ENCODE assay signal across 10 mouse cellular contexts in the genomic region with DNA sequence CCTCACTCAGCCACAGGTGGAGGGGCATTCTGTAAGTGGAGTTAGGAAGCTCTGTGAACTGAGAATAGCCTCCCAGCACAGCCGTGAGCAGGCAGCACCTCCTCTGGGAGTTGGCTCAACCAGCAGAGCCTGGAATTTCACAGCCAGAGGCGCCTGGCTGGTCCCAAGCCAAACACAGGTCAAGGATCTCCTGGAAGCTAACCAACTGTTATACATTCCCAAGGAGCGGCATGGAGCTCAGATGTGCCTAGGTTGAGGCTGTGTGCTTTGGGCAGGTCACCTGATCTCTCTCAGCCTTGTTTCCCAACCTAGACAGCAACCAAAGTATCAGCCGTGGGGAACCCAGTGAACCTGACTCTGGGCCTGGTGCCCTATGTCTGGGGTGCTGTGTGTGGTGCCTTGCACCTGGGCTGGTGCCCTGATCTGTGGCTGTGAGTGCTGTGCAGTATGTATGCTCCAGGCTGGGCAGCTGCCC. TPM values are rescaled to one million over a fixed set of nuclear protein-coding genes. Genes with fewer than 3 reads are reported as not detected.
DNase-seq lines count a peak whose midpoint lies in the region; ATAC-seq and TF ChIP-seq lines count a peak whose summit lies in the region.
"Had no signal": no experiment of that assay in that cellular context is flagged by ENCODE, and none has a peak within 500 bp of the region (broad histone marks: within the 10 kb centered on the region; RNA-seq: fewer than 3 reads in every experiment).

No protein-coding gene starts in this region.

- H3K4me3 ChIP-seq in midbrain, embryonic 10.5 days = no peak overlapping the region
- no peak overlapping the region for H3K4me3 ChIP-seq in midbrain, postnatal 0 days (ENCODE audit: low read depth, low read length)
- H3K4me3 ChIP-seq in gastrocnemius, adult 2 months = peak overlapping the region; percentile 82
- H3K4me3 ChIP-seq in midbrain, embryonic 15.5 days = no peak overlapping the region
- H3K4me3 ChIP-seq: liver, embryonic 13.5 days had no signal

- H3K4me2 ChIP-seq in midbrain, postnatal 0 days (ENCODE audit: low read depth, low read length, poor library complexity, severe bottlenecking) = no peak overlapping the region
- H3K4me2 ChIP-seq in midbrain, embryonic 15.5 days = no peak overlapping the region
- H3K4me2 ChIP-seq: liver, embryonic 13.5 days had no signal

- ATAC-seq in midbrain, postnatal 0 days (ENCODE audit: low FRiP score) = no peak
- no peak for ATAC-seq in midbrain, embryonic 15.5 days (replicated peaks)

- whole genome bisulfite sequencing in midbrain, embryonic 10.5 days = 80% methylated on average over 4 of the region's 4 CpGs
- WGBS in midbrain, postnatal 0 days = 72% methylated on average over 4 of the region's 4 CpGs
- whole genome bisulfite sequencing in midbrain, embryonic 15.5 days = 66% methylated on average over 4 of the region's 4 CpGs

- TF ChIP-seq CTCF in midbrain, postnatal 0 days (IDR thresholded peaks at IDR 0.05) = no peak
- TF ChIP-seq CTCF in gastrocnemius, adult 2 months (IDR thresholded peaks at IDR 0.05) = no peak

- H3K27ac ChIP-seq in midbrain, embryonic 10.5 days (replicated peaks) = peak overlapping the region; percentile 42; the same call in 1 of the 2 replicates
- H3K27ac ChIP-seq in midbrain, postnatal 0 days (ENCODE audit: low read depth, low read length) = no peak overlapping the region
- peak overlapping the region; percentile 82 for H3K27ac ChIP-seq in gastrocnemius, adult 2 months
- no peak overlapping the region for H3K27ac ChIP-seq in midbrain, embryonic 15.5 days
- H3K27ac ChIP-seq: liver, embryonic 13.5 days had no signal

- intact Hi-C loops in gastrocnemius, adult 2 months (cut with DNase I) = loop anchor here (5.0 kb wide), 1 partner anchor 62 kb away; no protein-coding TSS in a partner anchor

- no peaks in the 10 kb centered on the region for H3K36me3 ChIP-seq in midbrain, embryonic 10.5 days
- H3K36me3 ChIP-seq in midbrain, postnatal 0 days (ENCODE audit: insufficient read depth, low read length) = no peaks in the 10 kb centered on the region
- H3K36me3 ChIP-seq in midbrain, embryonic 15.5 days (replicated peaks) = no peaks in the 10 kb centered on the region
- H3K36me3 ChIP-seq: liver, embryonic 13.5 days had no signal

- no peak overlapping the region for H3K9ac ChIP-seq in midbrain, postnatal 0 days (replicated peaks; ENCODE audit: low read length, poor library complexity, severe bottlenecking)
- H3K9ac ChIP-seq in midbrain, embryonic 15.5 days = no peak overlapping the region
- H3K9ac ChIP-seq: liver, embryonic 13.5 days had no signal

- peaks cover 45% of the 10 kb centered on the region for H3K4me1 ChIP-seq in midbrain, embryonic 10.5 days
- H3K4me1 ChIP-seq in midbrain, postnatal 0 days (ENCODE audit: insufficient read depth, low read length) = peaks cover 6% of the 10 kb centered on the region; the same call in 1 of the 2 replicates
- H3K4me1 ChIP-seq in midbrain, embryonic 15.5 days = peaks cover 4% of the 10 kb centered on the region

- H3K27me3 ChIP-seq in midbrain, embryonic 10.5 days (ENCODE audit: low read depth, poor library complexity, severe bottlenecking) = peaks cover 31% of the 10 kb centered on the region
- H3K27me3 ChIP-seq in midbrain, postnatal 0 days (ENCODE audit: insufficient read depth, low read length) = peaks cover 18% of the 10 kb centered on the region
- peaks cover 17% of the 10 kb centered on the region for H3K27me3 ChIP-seq in midbrain, embryonic 15.5 days (replicated peaks)

- no peak for DNase-seq in midbrain, embryonic 10.5 days (ENCODE audit: low spot score)
- DNase-seq in midbrain, postnatal 0 days (ENCODE audit: low spot score) = no peak
- peak; percentile 90 for DNase-seq in gastrocnemius, adult 2 months
- DNase-seq in kidney, adult 18-20 months = peak; percentile 91
- DNase-seq in lung, postnatal 25 days (ENCODE audit: low spot score) = peak; percentile 87
- DNase-seq in urinary bladder, adult 2 months (ENCODE audit: low spot score) = no peak
- DNase-seq in frontal cortex, postnatal 10 days (ENCODE audit: low spot score in 2 of 2) = no peak
- DNase-seq: liver, embryonic 13.5 days had no signal

- no peaks in the 10 kb centered on the region for H3K9me3 ChIP-seq in midbrain, embryonic 10.5 days (replicated peaks)
- H3K9me3 ChIP-seq in midbrain, postnatal 0 days (ENCODE audit: low read length) = no peaks in the 10 kb centered on the region
- no peaks in the 10 kb centered on the region for H3K9me3 ChIP-seq in midbrain, embryonic 15.5 days
- H3K9me3 ChIP-seq: liver, embryonic 13.5 days had no signal

RNA-seq across cellular contexts. Expression of gene Htra3, which starts 5.5 kb away (rescaled TPM):
- polyA plus RNA-seq in midbrain, embryonic 10.5 days (2016; fragmentation: Nextera tagmentation; extraction: Ambion mirVana) = 5.2 and 7.6 TPM in 2 replicates
- 19.9 and 26.3 TPM in 2 replicates for total RNA-seq in midbrain, postnatal 0 days (2014; rRNA removed)
- polyA plus RNA-seq in midbrain, postnatal 0 days (2015; fragmentation: Nextera tagmentation; extraction: Ambion mirVana) = 20.9 and 22.0 TPM in 2 replicates
- total RNA-seq in gastrocnemius, adult 2 months (2021) = 10 to 100 TPM; 40.1 to 52.2 TPM
- 90.2 and 126 TPM in 2 replicates for polyA plus RNA-seq in urinary bladder, adult 2 months (2012; rRNA removed)
- polyA plus RNA-seq in midbrain, embryonic 15.5 days (2015; fragmentation: Nextera tagmentation; extraction: Ambion mirVana) = 14.9 and 15.2 TPM in 2 replicates
- total RNA-seq: MEL had no signal

Comparison
In these comparisons a context has a peak if more than half of its experiments do, and no peak if none do; other contexts are left out.
1. H3K27ac ChIP-seq: peak in midbrain, embryonic 10.5 days (single experiment) and gastrocnemius, adult 2 months (single experiment); none in midbrain, postnatal 0 days (single experiment) and midbrain, embryonic 15.5 days (single experiment).
2. DNase-seq: peak in gastrocnemius, adult 2 months (single experiment), kidney, adult 18-20 months (single experiment) and lung, postnatal 25 days (single experiment); none in midbrain, embryonic 10.5 days (single experiment), midbrain, postnatal 0 days (single experiment), urinary bladder, adult 2 months (single experiment) and frontal cortex, postnatal 10 days (0 of 2).